Mouse (Mus musculus) brain, adult 10 weeks (tissue): ENCODE data around the gene Gabrg2. TPM values are rescaled to one million over a fixed set of nuclear protein-coding genes. Genes with fewer than 3 reads are reported as not detected.

Experiments
- polyA plus RNA-seq: library from polyadenylated mRNA; stranded (reverse); fragments of 350-450 nt; fragmentation: Illumina TruSeq; extraction: RNeasy Lipid Tissue Mini Kit (QIAGEN cat#74804); gene quantifications from one replicate; pipeline ENCODE4 v1.2.3, GENCODE M21; 2015; ENCODE audit warnings: low read depth, low replicate concordance

Gabrg2 gene
- 217 TPM for polyA plus RNA-seq

DNA sequence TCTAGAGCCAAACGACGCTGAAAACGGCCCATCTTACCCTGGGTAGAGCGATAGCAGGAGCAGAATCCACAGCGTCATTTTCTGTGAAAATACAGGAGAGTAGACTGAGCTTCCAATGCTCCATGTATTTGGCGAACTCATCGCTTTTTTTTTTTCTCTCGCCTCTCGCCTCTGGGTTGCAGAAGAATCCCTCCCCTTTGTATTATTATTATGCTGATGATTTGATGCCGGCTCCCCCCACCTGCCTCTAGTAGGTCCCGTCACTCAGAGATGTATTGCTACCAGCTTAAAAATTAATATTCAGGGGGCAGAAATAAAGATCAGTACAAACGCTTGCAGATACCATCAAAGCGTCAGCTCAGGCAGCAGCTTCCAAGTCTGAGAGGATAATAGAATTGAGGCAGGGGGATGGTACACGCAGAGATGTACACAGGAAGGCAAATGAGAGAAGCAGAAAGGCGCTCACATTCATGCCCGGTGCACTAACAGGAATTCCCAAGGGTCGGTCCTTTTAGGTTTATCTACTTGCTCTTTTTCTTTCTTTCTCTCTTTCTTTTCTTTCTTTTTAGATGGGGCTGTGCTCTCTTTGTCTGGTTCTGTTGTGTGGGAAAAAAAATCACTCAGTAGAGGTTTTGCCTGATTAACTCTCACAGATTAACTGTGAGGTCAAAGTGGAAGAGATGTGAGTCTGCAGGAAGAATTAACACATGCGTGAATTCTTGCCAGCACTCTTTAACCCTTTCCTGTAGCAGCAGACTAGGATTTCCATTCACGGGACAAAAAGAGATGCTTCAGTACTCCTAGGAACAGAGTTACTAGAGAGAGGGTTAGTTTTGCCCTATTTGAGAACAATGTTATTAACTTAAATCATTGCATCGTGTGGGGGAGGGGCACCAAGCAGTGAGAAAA, at the start of gene Gabrg2:
Gene Gabrg2, minus strand, starts transcription at position 668 of the 909 bp plus-strand sequence.

Other genes with a start within 250 kb of the Gabrg2 start
- 401 TPM for gene Gabra1, start 182.1 kb upstream of the Gabrg2 start, polyA plus RNA-seq